Mouse (Mus musculus) small intestine, adult 2 months (tissue): Measurements from ENCODE around the gene Rtp1.

Experiments used
- CTCF ChIP-seq: fragments of 200-500 bp; IDR thresholded peaks from 2 replicates; pipeline ENCODE4 v1.5.1; 2012; ENCODE audit warnings: low read depth, mild to moderate bottlenecking, control low read depth, inconsistent platforms, low read length, moderate library complexity, mixed read lengths; ENCODE audit not compliant: insufficient replicate concordance, insufficient read length; ENCODE audit errors: extremely low read depth
- POLR2A ChIP-seq: fragments of 200-500 bp; IDR thresholded peaks from 2 replicates; pipeline ENCODE4 v1.6.1; 2012; ENCODE audit warnings: low read depth, mild to moderate bottlenecking, control low read depth, inconsistent platforms, low read length, moderate library complexity

GRCm38 (mm10) chr16:23384304-23384703 lies 44.6 kb upstream of the Rtp1 start:
- TF ChIP-seq CTCF (no peak), POLR2A (no peak)
